In genomic region chr5:109751391-109752071, GRCm38 (mm10) we compare ENCODE assay signal across 8 mouse cellular contexts. TPM values are rescaled to one million over a fixed set of nuclear protein-coding genes. Genes with fewer than 3 reads are reported as not detected.
DNase-seq lines count a peak whose midpoint lies in the region; ATAC-seq and TF ChIP-seq lines count a peak whose summit lies in the region.
"Not testable (repeated sequence)": the region's sequence is repeated elsewhere in the genome, so short reads cannot be mapped to it uniquely, and the experiment has no call there.

Gene 4930522L14Rik (minus strand): TSS chr5:109751886.

- CTCF ChIA-PET in Patski (lab: Charles Lee) = not testable (repeated sequence)

- peak within 1 kb of the TSS; percentile 48 for H3K4me3 ChIP-seq in hindbrain, embryonic 14.5 days (replicated peaks; ENCODE audit: low read length)

- peak; percentile 19 for DNase-seq in Patski (ENCODE audit: low read depth, low spot score)
- DNase-seq in cerebellum, postnatal 14 days = peak; percentile 59 to 75
- peak; percentile 39 to 61 for DNase-seq in frontal cortex, postnatal 14 days (ENCODE audit: low spot score in 2 of 2)
- DNase-seq in hindbrain, embryonic 14.5 days (ENCODE audit: low spot score) = peak; percentile 24
- DNase-seq in layer of hippocampus, postnatal 36 days = peak; percentile 72
- DNase-seq in lung, postnatal 25 days (ENCODE audit: low spot score) = peak; percentile 74
- DNase-seq in retina, embryonic 14.5 days (ENCODE audit: low spot score) = peak; percentile 51
- DNase-seq in thymus, postnatal 4 days = peak; percentile 70

- peak within 1 kb of the TSS; percentile 69 for H3K4me2 ChIP-seq in hindbrain, embryonic 14.5 days (replicated peaks)

- not testable (repeated sequence) for H3K36me3 ChIP-seq in hindbrain, embryonic 14.5 days (replicated peaks; ENCODE audit: control insufficient read depth, insufficient read depth)

- ATAC-seq in Patski = peak; percentile 100
- peak; percentile 97 for ATAC-seq in hindbrain, embryonic 14.5 days (ENCODE audit: low FRiP score)

- peak within 1 kb of the TSS; percentile 60 for H3K9ac ChIP-seq in hindbrain, embryonic 14.5 days

- POLR2A ChIA-PET in Patski (lab: Charles Lee) = not testable (repeated sequence)

- in situ Hi-C loops in Patski (cut with MboI; ENCODE audit: low pct_unique_long_range_greater_than_20kb) = not testable (repeated sequence)

- WGBS in hindbrain, embryonic 14.5 days = under 1% methylated on average over 23 of the region's 25 CpGs

- H3K4me1 ChIP-seq in hindbrain, embryonic 14.5 days (replicated peaks; ENCODE audit: control insufficient read depth, insufficient read depth, low read length) = not testable (repeated sequence)

- not testable (repeated sequence) for H3K9me3 ChIP-seq in hindbrain, embryonic 14.5 days (ENCODE audit: control insufficient read depth, low read length)

- not testable (repeated sequence) for TF ChIP-seq CTCF in Patski (IDR thresholded peaks at IDR 0.05)

- 0 out of 2 replicates have a peak within 1 kb of the TSS, but pooled peaks have one; percentile 32 for H3K27ac ChIP-seq in hindbrain, embryonic 14.5 days

- H3K27me3 ChIP-seq in Patski; hindbrain, embryonic 14.5 days (ENCODE audit: control insufficient read depth, insufficient read depth, low read length): not testable (repeated sequence)

RNA-seq across cellular contexts. Expression of gene 4930522L14Rik, which starts in this region (rescaled TPM):
- 8.3 TPM for polyA plus RNA-seq in Patski (2021)
- polyA plus RNA-seq in hindbrain, embryonic 14.5 days (2014; fragmentation: Nextera tagmentation; extraction: Ambion mirVana) = 3.6 and 5.0 TPM in 2 replicates
- total RNA-seq in layer of hippocampus, postnatal 36 days (2021) = 1 to 10 TPM; 2.9 to 3.8 TPM

Comparison
In these comparisons a context has a peak if more than half of its experiments do, and no peak if none do; other contexts are left out.
1. Peak in every context shown above with its lines: DNase-seq, ATAC-seq, H3K4me3 ChIP-seq and H3K27ac ChIP-seq.
2. DNase-seq: peak in every context shown above with its lines; median percentile 74 in lung, postnatal 25 days; 72 in layer of hippocampus, postnatal 36 days; 70 in thymus, postnatal 4 days; 67 in cerebellum, postnatal 14 days; 51 in retina, embryonic 14.5 days; 50 in frontal cortex, postnatal 14 days; 24 in hindbrain, embryonic 14.5 days; 19 in Patski.